Comparison of ENCODE assay signal across 8 mouse cellular contexts in the genomic region with DNA sequence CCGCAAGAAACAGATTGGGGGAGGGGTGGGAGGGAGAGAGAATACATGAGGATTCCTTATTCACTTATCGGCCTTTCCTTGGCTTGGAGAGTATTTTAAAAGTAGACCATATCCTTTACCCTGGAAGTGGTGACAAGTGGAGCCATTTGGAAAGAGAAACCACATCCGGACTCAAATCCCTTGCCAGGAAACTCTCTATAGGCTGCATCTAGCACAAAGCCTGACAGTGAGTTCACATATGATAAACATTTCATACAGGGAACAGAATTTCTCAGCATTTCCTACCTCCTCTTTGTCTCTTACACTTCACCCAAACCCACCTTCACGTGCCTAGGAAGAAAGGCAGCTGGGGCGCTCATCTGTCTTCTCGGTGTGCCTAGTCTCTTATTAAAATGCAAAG. TPM values are rescaled to one million over a fixed set of nuclear protein-coding genes. Genes with fewer than 3 reads are reported as not detected.
DNase-seq lines count a peak whose midpoint lies in the region; ATAC-seq and TF ChIP-seq lines count a peak whose summit lies in the region.

No protein-coding gene starts in this region.

- 7% methylated on average over 6 of the region's 6 CpGs for WGBS in heart, embryonic 10.5 days
- WGBS in forebrain, embryonic 14.5 days: 7% methylated on average over 6 of the region's 6 CpGs
- whole genome bisulfite sequencing in liver, embryonic 14.5 days (ENCODE audit: insufficient replicate concordance): 10% methylated on average over 6 of the region's 6 CpGs

- TF ChIP-seq EP300 in liver, embryonic 14.5 days (IDR thresholded peaks at IDR 0.05; ENCODE audit: low read depth): no peak

- H3K4me1 ChIP-seq in heart, embryonic 10.5 days: peaks cover 23% of the 10 kb centered on the region; the same call in 1 of the 2 replicates
- H3K4me1 ChIP-seq in forebrain, embryonic 14.5 days (ENCODE audit: control insufficient read depth, insufficient read depth, low read length): peaks cover 11% of the 10 kb centered on the region
- H3K4me1 ChIP-seq in liver, embryonic 14.5 days (replicated peaks; ENCODE audit: control insufficient read depth in 2 of 2, insufficient read depth in 2 of 2, low read length in 1 of 2): peaks cover 2 to 11% of the 10 kb centered on the region in 2 experiments; a peak in 3 of 4 replicates

- DNase-seq in heart, embryonic 10.5 days (ENCODE audit: low spot score): no peak
- DNase-seq in heart, adult 11 months: no peak
- peak; percentile 13 for DNase-seq in MEL-GATA-1-ER (ENCODE audit: extremely low read depth, low read depth)
- no peak for DNase-seq in forebrain, embryonic 14.5 days (ENCODE audit: low spot score)
- DNase-seq in liver, embryonic 14.5 days (ENCODE audit: low read depth in 3 of 3, low spot score in 3 of 3): no peak
- DNase-seq in left cerebral cortex, postnatal 10 days (ENCODE audit: extremely low spot score in 1 of 2, low spot score in 2 of 2): no peak
- DNase-seq in cerebellum, postnatal 14 days: no peak
- no peak for DNase-seq in right cerebral cortex, postnatal 14 days

- peak overlapping the region; percentile 96 for H3K27ac ChIP-seq in heart, embryonic 10.5 days
- peak overlapping the region; percentile 88 for H3K27ac ChIP-seq in forebrain, embryonic 14.5 days (ENCODE audit: low read depth, low read length)
- peak overlapping the region; percentile 57 for H3K27ac ChIP-seq in liver, embryonic 14.5 days

- H3K9me3 ChIP-seq in heart, embryonic 10.5 days: no peaks in the 10 kb centered on the region
- no peaks in the 10 kb centered on the region for H3K9me3 ChIP-seq in forebrain, embryonic 14.5 days (replicated peaks; ENCODE audit: control insufficient read depth, low read length)
- H3K9me3 ChIP-seq in liver, embryonic 14.5 days (ENCODE audit: control insufficient read depth, low read length): no peaks in the 10 kb centered on the region

- intact Hi-C loops in left cerebral cortex, postnatal 10 days (cut with DNase I): no loop called here

- H3K9ac ChIP-seq in forebrain, embryonic 14.5 days (ENCODE audit: low read length): peak overlapping the region; percentile 89
- H3K9ac ChIP-seq in liver, embryonic 14.5 days (replicated peaks): peak overlapping the region; percentile 88

- H3K36me3 ChIP-seq in heart, embryonic 10.5 days: peaks cover 40% of the 10 kb centered on the region
- H3K36me3 ChIP-seq in forebrain, embryonic 14.5 days (ENCODE audit: control insufficient read depth, insufficient read depth, low read length): peaks cover 36% of the 10 kb centered on the region
- no peaks in the 10 kb centered on the region for H3K36me3 ChIP-seq in liver, embryonic 14.5 days (replicated peaks; ENCODE audit: control insufficient read depth, insufficient read depth, low read depth)

- peak overlapping the region; percentile 83 for H3K4me3 ChIP-seq in heart, embryonic 10.5 days
- H3K4me3 ChIP-seq in forebrain, embryonic 14.5 days (ENCODE audit: low read depth, low read length): peak overlapping the region; percentile 61
- peak overlapping the region; percentile 83 to 93 for H3K4me3 ChIP-seq in liver, embryonic 14.5 days (ENCODE audit: insufficient read depth in 1 of 2, low read depth in 2 of 2, low read length in 2 of 2)

- TF ChIP-seq CTCF in liver, embryonic 14.5 days (IDR thresholded peaks at IDR 0.05; ENCODE audit: low read depth): no peak

- no peak for ATAC-seq in forebrain, embryonic 14.5 days
- no peak for ATAC-seq in liver, embryonic 14.5 days (ENCODE audit: insufficient read depth)

- H3K27me3 ChIP-seq in heart, embryonic 10.5 days (ENCODE audit: insufficient read depth, poor library complexity, severe bottlenecking): no peaks in the 10 kb centered on the region
- no peaks in the 10 kb centered on the region for H3K27me3 ChIP-seq in forebrain, embryonic 14.5 days (replicated peaks; ENCODE audit: control insufficient read depth, insufficient read depth, low read length)
- no peaks in the 10 kb centered on the region for H3K27me3 ChIP-seq in liver, embryonic 14.5 days (ENCODE audit: control insufficient read depth, insufficient read depth, low read length)

- peak overlapping the region; percentile 70 for H3K4me2 ChIP-seq in forebrain, embryonic 14.5 days (ENCODE audit: low read length)
- H3K4me2 ChIP-seq in liver, embryonic 14.5 days (ENCODE audit: low read depth): peak overlapping the region; percentile 97

RNA-seq across cellular contexts. Expression of gene Fbf1, which starts 0.7 kb away (rescaled TPM):
- polyA plus RNA-seq in heart, embryonic 10.5 days (2016; fragmentation: Nextera tagmentation; extraction: Ambion mirVana): 27.7 and 30.6 TPM in 2 replicates
- polyA plus RNA-seq in forebrain, embryonic 14.5 days (2014; fragmentation: Nextera tagmentation; extraction: Ambion mirVana): 25.9 and 44.4 TPM in 2 replicates
- 5.8 and 8.7 TPM in 2 replicates for polyA plus RNA-seq in liver, embryonic 14.5 days (2012; rRNA removed)
- polyA plus RNA-seq in liver, embryonic 14.5 days (2014; fragmentation: Nextera tagmentation; extraction: Ambion mirVana): 3.1 and 3.5 TPM in 2 replicates
- 100 to 1,000 TPM in 1 of 2 experiments, 10 to 100 TPM in 1; 96.2 to 100 TPM for total RNA-seq in left cerebral cortex, postnatal 10 days (2021)

RNA-seq across cellular contexts. Expression of gene Mrpl38, which starts 28.6 kb away (rescaled TPM):
- 112 and 127 TPM in 2 replicates for polyA plus RNA-seq in heart, embryonic 10.5 days (2016; fragmentation: Nextera tagmentation; extraction: Ambion mirVana)
- 79.6 and 83.4 TPM in 2 replicates for polyA plus RNA-seq in forebrain, embryonic 14.5 days (2014; fragmentation: Nextera tagmentation; extraction: Ambion mirVana)
- polyA plus RNA-seq in liver, embryonic 14.5 days (2012; rRNA removed): 17.5 and 24.8 TPM in 2 replicates
- 39.5 and 49.2 TPM in 2 replicates for polyA plus RNA-seq in liver, embryonic 14.5 days (2014; fragmentation: Nextera tagmentation; extraction: Ambion mirVana)
- total RNA-seq in left cerebral cortex, postnatal 10 days (2021): 10 to 100 TPM; 52.2 to 54.6 TPM

RNA-seq across cellular contexts. Expression of gene Ten1, which starts 31.4 kb away (rescaled TPM):
- 87.6 and 99.5 TPM in 2 replicates for polyA plus RNA-seq in heart, embryonic 10.5 days (2016; fragmentation: Nextera tagmentation; extraction: Ambion mirVana)
- 81.8 and 83.2 TPM in 2 replicates for polyA plus RNA-seq in forebrain, embryonic 14.5 days (2014; fragmentation: Nextera tagmentation; extraction: Ambion mirVana)
- 17.7 and 19.6 TPM in 2 replicates for polyA plus RNA-seq in liver, embryonic 14.5 days (2012; rRNA removed)
- polyA plus RNA-seq in liver, embryonic 14.5 days (2014; fragmentation: Nextera tagmentation; extraction: Ambion mirVana): 27.3 and 29.3 TPM in 2 replicates
- 10 to 100 TPM; 44.8 to 50.9 TPM for total RNA-seq in left cerebral cortex, postnatal 10 days (2021)

RNA-seq across cellular contexts. Expression of gene Acox1, which starts 31.6 kb away (rescaled TPM):
- polyA plus RNA-seq in heart, embryonic 10.5 days (2016; fragmentation: Nextera tagmentation; extraction: Ambion mirVana): 24.5 and 32.7 TPM in 2 replicates
- polyA plus RNA-seq in forebrain, embryonic 14.5 days (2014; fragmentation: Nextera tagmentation; extraction: Ambion mirVana): 48.1 and 56.3 TPM in 2 replicates
- 12.3 and 14.8 TPM in 2 replicates for polyA plus RNA-seq in liver, embryonic 14.5 days (2012; rRNA removed)
- polyA plus RNA-seq in liver, embryonic 14.5 days (2014; fragmentation: Nextera tagmentation; extraction: Ambion mirVana): 16.6 and 18.6 TPM in 2 replicates
- 100 to 1,000 TPM; 110 to 118 TPM for total RNA-seq in left cerebral cortex, postnatal 10 days (2021)

RNA-seq across cellular contexts. Expression of gene Trim65, which starts 36.3 kb away (rescaled TPM):
- polyA plus RNA-seq in heart, embryonic 10.5 days (2016; fragmentation: Nextera tagmentation; extraction: Ambion mirVana): 3.6 and 3.8 TPM in 2 replicates
- 0.97 and 1.1 TPM in 2 replicates for polyA plus RNA-seq in forebrain, embryonic 14.5 days (2014; fragmentation: Nextera tagmentation; extraction: Ambion mirVana)
- polyA plus RNA-seq in liver, embryonic 14.5 days (2012; rRNA removed): 1.4 and 1.5 TPM in 2 replicates
- 0.83 and 0.97 TPM in 2 replicates for polyA plus RNA-seq in liver, embryonic 14.5 days (2014; fragmentation: Nextera tagmentation; extraction: Ambion mirVana)
- total RNA-seq in left cerebral cortex, postnatal 10 days (2021): 1 to 10 TPM; 6.2 to 6.6 TPM
